Mouse (Mus musculus) limb, embryonic 13.5 days (tissue): ENCODE results near the gene Prp2. TPM values are rescaled to one million over a fixed set of nuclear protein-coding genes. Genes with fewer than 3 reads are reported as not detected.
"Not testable (repeated sequence)": the region's sequence is repeated elsewhere in the genome, so short reads cannot be mapped to it uniquely, and the experiment has no call there.

ENCODE experiments used
- ATAC-seq: fragments of 200-750 bp; cut with Nextera tagmentation; 2 replicates; pipeline ENCODE4 v1.8.0; 2017; ENCODE audit warnings: low read depth, moderate number of reproducible peaks, moderate TSS enrichment; ENCODE audit not compliant: low FRiP score
- H3K27ac ChIP-seq: fragments of 300-500 bp; sonication (generic); 2 replicates; pipeline ENCODE4 v1.5.1; 2015; ENCODE audit warnings: inconsistent platforms, mild to moderate bottlenecking, moderate library complexity
- H3K27me3 ChIP-seq: fragments of 300-500 bp; sonication (generic); 2 replicates; pipeline ENCODE4 v1.6.1; 2015; ENCODE audit warnings: mild to moderate bottlenecking, inconsistent platforms
- H3K36me3 ChIP-seq: fragments of 300-500 bp; sonication (generic); 2 replicates; pipeline ENCODE4 v1.6.1; 2015; ENCODE audit warnings: inconsistent platforms, mild to moderate bottlenecking, moderate library complexity
- H3K4me1 ChIP-seq: fragments of 300-500 bp; sonication (generic); 2 replicates; pipeline ENCODE4 v1.6.1; 2015; ENCODE audit warnings: inconsistent platforms
- H3K4me2 ChIP-seq: fragments of 300-500 bp; sonication (generic); replicated peaks from 2 replicates; pipeline ENCODE4 v1.6.1; 2015; ENCODE audit warnings: inconsistent platforms, mild to moderate bottlenecking, moderate library complexity
- H3K4me3 ChIP-seq: fragments of 300-500 bp; sonication (generic); 2 replicates; pipeline ENCODE4 v1.5.1; 2015; ENCODE audit warnings: moderate library complexity, mild to moderate bottlenecking, inconsistent platforms
- H3K9ac ChIP-seq: fragments of 300-500 bp; sonication (generic); 2 replicates; pipeline ENCODE4 v1.6.1; 2015; ENCODE audit warnings: mild to moderate bottlenecking, inconsistent platforms
- H3K9me3 ChIP-seq: fragments of 300-500 bp; sonication (generic); 2 replicates; pipeline ENCODE4 v1.6.1; 2016; ENCODE audit warnings: inconsistent platforms
- WGBS: fragments of 180-500 bp; shearing (Covaris S2); methylation state at CpG from one replicate; pipeline ENCODE4 v1.1.7; 2015; 5-methylcytosine and 5-hydroxymethylcytosine counted together
- polyA plus RNA-seq: library from polyadenylated mRNA; unstranded; fragments of >200 nt; fragmentation: Nextera tagmentation; extraction: Ambion mirVana; gene quantifications from 2 replicates; pipeline ENCODE4 v1.2.1, GENCODE M21; 2015

Prp2 gene
- polyA plus RNA-seq, result not detected in 2 replicates

GRCm38 (mm10) chr6:132595613-132596012, at the start of gene Prp2:
TSS of gene Prp2 (plus strand) at chr6:132595913.
- H3K4me1 ChIP-seq, H3K27ac ChIP-seq, H3K9me3 ChIP-seq, H3K27me3 ChIP-seq, H3K4me3 ChIP-seq, H3K4me2 ChIP-seq, H3K36me3 ChIP-seq, ATAC-seq, H3K9ac ChIP-seq: not testable (repeated sequence)
- 77% methylated on average over 2 of the region's 2 CpGs for WGBS

GRCm38 (mm10) chr6:132569509-132569908, 26.2 kb upstream of the Prp2 start, which contains the start of gene Prh1:
TSS of gene Prh1 (plus strand) at chr6:132569809.
- H3K4me1 ChIP-seq, H3K4me3 ChIP-seq, H3K9me3 ChIP-seq, H3K9ac ChIP-seq, H3K27ac ChIP-seq, ATAC-seq, H3K27me3 ChIP-seq, H3K36me3 ChIP-seq, H3K4me2 ChIP-seq: not testable (repeated sequence)
- WGBS, result 61% methylated on average over 1 of the region's 1 CpGs

GRCm38 (mm10) chr6:132649399-132649798, 53.7 kb downstream of the Prp2 start:
- Histone ChIP-seq H3K9ac (no peak overlapping the region), H3K4me1 (no peaks in the 10 kb centered on the region), H3K27ac (no peak overlapping the region), H3K36me3 (no peaks in the 10 kb centered on the region), H3K4me2 (no peak overlapping the region), H3K9me3 (no peaks in the 10 kb centered on the region), H3K27me3 (no peaks in the 10 kb centered on the region), H3K4me3 (no peak overlapping the region)
- ATAC-seq, result no peak

Other genes with a start within 250 kb of the Prp2 start
- not detected in 2 replicates for gene Gm8882, start 231.8 kb upstream of the Prp2 start, polyA plus RNA-seq
- not detected in 2 replicates for gene Prh1, start 26.1 kb upstream of the Prp2 start, polyA plus RNA-seq
- gene A630073D07Rik, start 55.6 kb downstream of the Prp2 start, polyA plus RNA-seq, result not detected in 2 replicates
- not detected in 2 replicates for gene Tas2r120, start 61.0 kb downstream of the Prp2 start, polyA plus RNA-seq
- not detected in 2 replicates for gene Tas2r121, start 105.1 kb downstream of the Prp2 start, polyA plus RNA-seq
- gene Tas2r122, start 116.0 kb downstream of the Prp2 start, polyA plus RNA-seq, result not detected in 2 replicates
- gene Tas2r115, start 142.1 kb downstream of the Prp2 start, polyA plus RNA-seq, result not detected in 2 replicates
- gene Tas2r124, start 158.8 kb downstream of the Prp2 start, polyA plus RNA-seq, result not detected in 2 replicates
- gene Tas2r102, start 166.2 kb downstream of the Prp2 start, polyA plus RNA-seq, result not detected in 2 replicates
- not detected in 2 replicates for gene Tas2r136, start 182.2 kb downstream of the Prp2 start, polyA plus RNA-seq
- gene Tas2r117, start 206.9 kb downstream of the Prp2 start, polyA plus RNA-seq, result not detected in 2 replicates